Mouse (Mus musculus): Measurements from ENCODE around the gene Sec22a. TPM values are rescaled to one million over a fixed set of nuclear protein-coding genes. Genes with fewer than 3 reads are reported as not detected.

Sec22a gene
- total RNA-seq (2021) = 10 to 100 TPM; 14.2 to 18.6 TPM

DNA sequence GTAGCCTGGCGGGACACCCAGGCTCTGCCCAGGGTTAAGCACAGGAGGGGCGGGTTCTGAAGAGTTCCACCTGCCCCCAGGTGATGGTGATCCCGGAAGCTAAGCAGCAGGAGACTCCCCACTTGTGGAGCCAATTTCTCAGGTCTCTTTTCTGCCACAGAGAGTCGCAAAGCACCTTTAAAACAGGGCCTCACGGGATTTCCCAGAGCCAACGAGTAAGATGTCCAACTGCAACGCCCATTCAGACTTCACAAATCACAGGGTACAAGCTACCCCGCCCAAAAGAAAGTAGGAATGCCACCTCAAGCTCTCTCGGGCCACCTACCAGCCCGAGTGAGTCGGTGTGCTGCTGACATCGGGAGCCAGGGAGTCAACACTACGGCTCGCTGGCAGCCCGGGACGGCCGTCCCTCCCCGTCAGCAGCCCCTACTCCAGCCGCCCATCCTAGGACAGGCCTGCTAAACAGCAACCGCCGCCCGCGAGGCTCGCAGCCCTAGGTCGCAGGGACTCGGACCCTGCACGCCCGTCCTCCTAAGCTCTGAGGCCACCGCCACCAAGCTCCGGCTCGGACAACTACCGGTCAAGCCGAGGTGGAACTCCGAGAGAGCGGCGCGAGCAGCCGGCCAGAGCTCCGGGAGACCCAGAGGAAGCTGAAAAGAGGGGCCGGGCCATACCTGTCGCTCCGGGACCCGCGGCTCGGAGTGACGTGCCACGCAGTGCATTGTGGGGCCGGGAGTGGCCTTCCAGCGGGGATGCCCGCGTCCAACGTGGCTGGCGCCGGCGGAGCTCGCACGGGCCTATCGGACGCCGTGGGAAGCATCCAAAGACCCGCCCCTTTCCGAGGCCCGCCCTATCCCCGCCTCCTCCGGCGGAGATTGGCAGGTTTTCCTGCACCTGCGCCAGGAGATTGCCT is at the start of gene Sec22a:
Sec22a (minus strand) TSS at position 769 of the 913 bp plus-strand sequence.
- peak; percentile 93 to 96 for DNase-seq (ENCODE audit: low spot score in 2 of 2)
- intact Hi-C loops (cut with DNase I) = no loop called here

DNA sequence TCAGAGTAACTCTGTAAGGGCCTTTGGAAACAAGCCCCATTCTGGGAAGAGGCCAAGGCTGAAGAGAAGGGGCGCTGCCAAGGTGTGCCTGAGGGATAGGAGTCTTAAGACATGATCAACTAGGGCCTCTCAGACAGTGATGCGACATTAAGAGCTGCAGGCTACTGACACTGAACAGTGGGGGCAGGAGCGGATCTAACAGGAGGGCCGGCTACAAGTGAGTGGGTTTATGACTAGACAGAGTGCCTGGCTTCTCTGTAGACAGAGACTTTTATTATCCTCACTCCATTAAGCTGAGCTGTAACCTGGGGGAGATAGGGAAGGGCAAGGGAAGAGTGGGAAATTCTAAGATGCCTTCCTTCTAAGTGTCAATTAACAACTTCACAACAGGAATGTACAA is 43.0 kb upstream of the Sec22a start:
- intact Hi-C loops (cut with DNase I) = no loop called here
- DNase-seq (ENCODE audit: low spot score in 2 of 2) = no peak

DNA sequence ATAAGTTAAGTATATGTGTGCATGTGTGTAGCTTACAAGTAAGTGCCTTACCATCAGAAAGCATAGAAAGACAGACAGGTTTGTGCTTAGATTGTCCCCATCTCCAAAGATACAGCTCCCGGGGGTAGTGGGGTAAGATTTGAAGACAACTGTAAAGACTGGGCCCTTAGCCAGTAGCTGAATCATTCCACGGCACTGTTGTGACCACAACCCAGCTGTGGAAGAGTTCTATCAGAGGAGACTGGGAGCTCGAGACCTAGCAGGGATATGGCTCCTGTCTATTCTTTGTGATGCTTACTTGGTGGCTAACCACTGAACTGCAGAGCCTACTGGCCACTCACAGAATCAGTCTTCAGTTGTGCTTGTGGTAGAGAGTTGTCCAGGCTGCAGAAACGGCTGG is 42.4 kb upstream of the Sec22a start:
- intact Hi-C loops (cut with DNase I) = no loop called here
- no peak for DNase-seq (ENCODE audit: low spot score in 2 of 2)

DNA sequence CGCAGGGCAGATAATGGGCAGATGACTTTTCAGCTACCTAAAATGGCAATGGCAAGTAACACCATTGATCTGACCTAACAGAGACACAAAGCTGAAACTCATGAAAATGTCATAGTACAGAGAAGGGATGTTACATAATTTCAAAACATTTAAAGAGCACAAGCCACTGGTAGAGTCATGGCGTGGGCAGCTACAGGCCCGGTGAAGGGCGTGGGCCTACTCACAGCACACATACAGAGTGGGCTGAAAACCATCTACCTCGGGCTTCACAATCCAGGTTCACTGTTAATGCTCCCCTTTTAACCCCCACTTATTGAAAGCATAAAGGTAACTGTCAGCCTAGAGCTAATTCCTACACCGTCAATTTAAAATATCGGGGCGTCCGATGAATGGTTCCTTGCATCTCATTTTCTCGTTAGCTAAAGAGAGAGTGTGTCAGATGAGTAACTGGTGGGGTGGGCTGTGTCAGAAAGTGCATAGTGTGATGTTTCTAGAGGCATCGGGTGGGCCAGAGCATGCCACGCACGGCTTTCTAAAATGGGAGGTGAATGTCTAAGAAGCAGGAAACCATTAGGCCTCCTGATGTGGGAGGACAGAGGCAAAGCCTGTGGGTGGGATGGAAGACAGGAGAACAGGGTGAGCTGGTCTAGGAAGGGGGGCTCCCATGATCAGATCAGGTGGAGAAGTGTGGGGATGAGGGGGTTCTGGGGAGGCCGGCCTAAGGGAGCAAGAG is 41.8 kb upstream of the Sec22a start:
- intact Hi-C loops (cut with DNase I) = no loop called here
- DNase-seq (ENCODE audit: low spot score in 2 of 2) = no peak

DNA sequence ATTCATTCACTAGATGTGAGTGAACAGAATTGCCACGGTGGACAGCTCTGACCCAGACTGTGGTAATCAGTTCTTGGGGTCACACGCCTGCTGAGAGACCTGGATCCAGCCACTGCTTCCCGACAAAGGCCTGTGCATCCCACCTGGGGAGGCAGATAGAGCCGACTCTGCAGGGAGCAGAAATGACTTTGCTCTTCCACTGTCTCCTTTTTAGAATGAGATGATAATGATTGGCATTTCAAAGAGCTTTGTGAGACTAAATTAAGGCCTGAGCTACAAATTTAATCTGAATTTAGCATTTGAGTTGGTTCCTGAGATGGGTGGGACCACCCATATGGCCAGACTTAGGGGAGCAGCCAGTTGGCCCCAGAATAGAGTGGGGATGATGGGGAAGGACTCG is 41.1 kb upstream of the Sec22a start:
- intact Hi-C loops (cut with DNase I) = no loop called here
- DNase-seq (ENCODE audit: low spot score in 2 of 2) = no peak

DNA sequence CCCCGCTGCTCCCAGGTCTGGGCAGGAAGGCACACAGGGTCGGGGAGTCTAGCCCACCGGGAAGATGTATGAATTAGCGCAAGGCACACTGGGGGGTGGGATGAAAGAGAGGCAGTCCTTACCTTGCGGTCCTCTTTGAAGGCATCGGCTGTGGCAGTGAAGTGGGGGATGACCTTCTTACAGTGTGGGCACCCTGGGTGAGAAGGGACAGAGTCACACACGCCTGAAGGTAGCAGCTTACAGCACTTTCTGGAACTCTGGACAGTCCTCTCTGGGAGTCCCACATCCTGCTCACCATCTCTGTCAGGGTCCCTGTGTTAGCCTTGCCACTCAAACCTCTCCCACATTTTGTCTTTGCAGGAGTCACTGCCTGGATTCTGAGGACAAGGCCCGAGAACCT is 40.2 kb upstream of the Sec22a start:
- intact Hi-C loops (cut with DNase I) = no loop called here
- DNase-seq (ENCODE audit: low spot score in 2 of 2) = no peak

DNA sequence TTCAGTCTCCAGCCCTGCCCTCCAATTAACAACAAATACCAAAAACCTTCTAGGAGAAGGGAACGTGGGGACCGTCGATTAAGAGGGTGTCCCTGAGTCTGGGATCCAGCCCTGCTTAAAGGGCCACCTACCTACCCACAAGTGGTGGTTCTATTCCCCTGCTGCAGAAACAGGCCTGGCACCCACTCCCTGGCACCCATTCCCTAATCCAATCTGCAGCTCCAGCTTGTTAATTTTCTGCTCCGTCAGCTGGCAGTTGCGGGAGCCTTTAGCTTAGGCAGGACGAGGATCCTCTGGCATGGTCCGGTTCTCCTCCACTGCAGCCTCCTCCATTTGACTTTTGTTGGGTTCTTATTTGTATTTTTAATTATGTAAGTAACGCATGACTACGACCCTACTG is 39.6 kb upstream of the Sec22a start:
- DNase-seq (ENCODE audit: low spot score in 2 of 2) = no peak
- intact Hi-C loops (cut with DNase I) = no loop called here

DNA sequence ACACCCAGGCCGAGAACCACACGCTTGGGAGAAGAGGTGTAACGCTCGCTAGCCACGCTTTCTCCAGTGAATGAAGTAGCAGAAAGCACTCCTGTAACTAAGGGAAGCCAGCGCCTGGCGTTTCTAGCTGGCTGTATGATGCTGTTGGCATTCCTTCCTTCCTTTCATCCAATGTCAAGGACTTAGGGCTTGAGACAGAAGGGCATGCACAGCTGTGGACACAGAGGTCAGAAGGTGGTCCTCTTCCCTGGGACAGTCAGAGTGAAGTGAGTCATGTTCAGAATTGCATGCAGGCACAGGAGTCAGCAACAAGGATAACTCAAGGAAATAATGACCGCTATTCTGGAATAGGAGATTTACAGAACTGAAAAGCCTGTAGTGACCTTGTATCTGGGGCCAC is 29.1 kb upstream of the Sec22a start:
- intact Hi-C loops (cut with DNase I) = no loop called here
- DNase-seq (ENCODE audit: low spot score in 2 of 2) = no peak

DNA sequence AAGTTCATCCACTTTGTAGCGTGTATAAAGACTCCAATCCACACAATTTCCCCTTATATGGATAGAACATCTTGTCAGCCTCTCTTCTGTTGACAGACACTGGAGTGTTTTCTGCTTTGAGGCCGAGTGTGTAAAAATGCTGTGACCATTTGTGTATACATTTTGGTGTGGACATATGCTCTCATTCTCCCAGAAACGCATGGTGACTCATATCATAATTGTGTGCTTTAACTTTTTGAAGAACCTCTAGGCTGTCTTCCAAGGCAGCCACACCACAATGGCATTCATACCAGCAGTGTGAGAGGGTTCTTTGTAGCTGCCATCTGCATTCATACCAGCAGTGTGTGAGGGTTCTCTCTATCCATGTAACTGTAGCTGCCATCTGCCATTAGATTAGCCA is 21.9 kb upstream of the Sec22a start:
- no peak for DNase-seq (ENCODE audit: low spot score in 2 of 2)

DNA sequence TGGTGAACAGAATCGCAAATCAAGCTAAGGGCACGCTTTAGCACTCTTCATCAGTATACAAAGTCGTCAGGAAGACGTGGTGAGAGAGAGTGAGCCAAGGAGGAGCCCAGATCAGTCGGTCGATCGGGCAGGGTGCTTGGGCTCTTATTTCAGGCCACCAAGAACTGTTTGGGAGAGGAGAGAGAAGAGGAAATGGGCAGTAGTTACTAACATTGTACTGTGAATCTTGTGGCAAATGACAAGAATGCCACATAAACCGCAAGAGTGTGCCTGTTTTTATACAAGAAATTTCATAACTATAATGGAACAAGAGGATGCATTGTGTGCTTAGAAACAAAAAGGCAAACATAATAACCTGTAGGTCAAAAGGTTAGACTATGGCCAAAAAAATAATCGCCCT is 16.3 kb upstream of the Sec22a start:
- intact Hi-C loops (cut with DNase I) = no loop called here
- no peak for DNase-seq (ENCODE audit: low spot score in 2 of 2)

More for the DNA sequence above, 21.9 kb upstream of the Sec22a start:
- intact Hi-C loops (cut with DNase I) = no loop called here

DNA sequence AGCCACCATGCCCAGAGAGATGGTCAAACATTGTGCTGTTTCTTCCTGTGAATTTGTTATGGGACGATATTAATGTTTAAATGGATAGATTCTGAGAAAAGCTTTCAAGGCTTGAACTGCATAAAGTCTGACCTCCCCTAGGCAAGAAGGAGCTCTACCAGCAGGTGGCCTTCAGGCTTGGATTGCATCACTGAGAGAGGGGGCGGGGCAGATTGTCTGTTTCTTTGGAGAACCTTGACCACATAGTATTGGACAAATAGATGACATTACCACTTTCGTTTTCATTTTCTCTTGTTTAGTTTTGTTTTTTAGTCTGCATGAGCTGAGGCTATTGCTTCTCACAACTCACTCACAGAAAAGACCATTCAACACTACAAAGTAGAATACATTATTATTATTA is 15.6 kb upstream of the Sec22a start:
- intact Hi-C loops (cut with DNase I) = no loop called here
- no peak for DNase-seq (ENCODE audit: low spot score in 2 of 2)

DNA sequence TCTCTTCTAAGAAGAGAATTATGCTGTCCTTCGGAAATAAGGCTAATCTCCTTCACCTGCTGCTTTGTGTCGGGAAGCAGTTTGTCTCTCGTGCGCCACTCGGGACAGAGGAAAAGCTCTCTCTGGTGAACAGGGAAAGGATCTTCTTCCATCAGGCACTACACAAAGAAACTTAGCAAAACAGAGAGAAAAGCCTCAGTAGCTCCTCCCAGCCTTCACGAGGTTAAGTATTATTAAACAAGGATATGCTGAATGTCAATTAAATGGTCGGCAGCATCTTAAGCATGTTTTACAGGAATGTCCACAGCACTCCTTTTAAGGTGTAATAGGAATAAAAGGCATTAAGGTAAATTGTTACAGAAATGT is 328 bp upstream of the Sec22a start:
- no peak for DNase-seq (ENCODE audit: low spot score in 2 of 2)
- intact Hi-C loops (cut with DNase I) = no loop called here

DNA sequence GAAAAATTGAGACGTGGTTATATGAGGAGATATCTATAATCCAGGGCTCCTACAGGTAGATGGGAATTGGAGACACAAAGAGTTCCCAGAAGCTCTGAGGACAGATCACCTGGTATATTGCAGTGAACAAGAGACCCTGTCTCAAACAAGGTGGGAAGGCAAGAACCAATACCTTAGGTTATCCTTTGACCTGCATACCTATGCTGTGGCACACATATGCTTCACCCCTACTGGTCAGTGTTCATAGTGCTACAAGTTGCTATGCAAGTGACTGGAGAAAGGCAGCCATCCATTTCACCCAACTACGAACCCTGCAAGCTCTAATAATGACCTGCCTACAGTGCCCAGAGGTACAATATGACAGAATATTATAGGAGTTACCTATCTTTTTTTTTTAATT is 1.5 kb downstream of the Sec22a start:
- intact Hi-C loops (cut with DNase I) = no loop called here
- no peak for DNase-seq (ENCODE audit: low spot score in 2 of 2)

DNA sequence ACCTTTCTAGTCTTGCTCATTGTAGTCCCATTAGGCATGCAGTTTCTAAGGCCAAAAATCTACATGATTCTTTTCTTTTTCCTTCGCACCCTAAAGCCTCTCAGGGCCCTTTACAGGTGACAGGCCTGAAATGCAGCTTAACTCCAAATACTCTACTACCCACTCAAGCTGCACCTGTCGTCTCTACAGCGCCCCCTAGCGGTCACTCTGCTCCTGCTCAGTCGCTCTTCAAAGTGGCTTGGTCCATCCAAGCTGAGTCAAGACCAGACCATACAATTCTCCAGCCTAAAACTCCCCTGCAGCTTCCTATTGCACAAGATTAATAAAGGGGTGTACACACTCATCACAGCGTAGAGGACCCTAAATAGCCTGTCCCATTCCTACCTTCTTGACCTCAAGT is 3.1 kb downstream of the Sec22a start:
- peak in 1 of 2 experiments; percentile 13 for DNase-seq (ENCODE audit: low spot score in 2 of 2)
- intact Hi-C loops (cut with DNase I) = no loop called here

DNA sequence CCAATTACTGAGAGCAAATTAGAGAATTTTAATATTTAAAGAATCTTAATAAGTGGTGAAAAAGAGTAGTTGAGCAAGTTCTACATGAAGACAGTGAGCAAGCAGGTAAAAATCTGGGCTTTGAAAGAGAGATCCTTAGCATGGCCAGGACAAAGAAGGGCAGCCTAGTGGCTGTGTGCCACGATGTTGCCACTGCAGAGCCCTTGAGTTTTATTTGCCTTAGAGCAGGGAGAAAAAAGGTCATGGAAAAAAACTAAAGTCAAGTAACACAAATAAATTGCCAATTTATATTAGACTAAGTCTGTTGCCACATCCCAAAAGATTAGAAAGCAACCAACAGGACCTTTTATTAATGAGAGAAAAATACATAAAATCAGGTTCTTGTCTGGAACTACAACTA is 6.3 kb downstream of the Sec22a start:
- intact Hi-C loops (cut with DNase I) = no loop called here
- no peak for DNase-seq (ENCODE audit: low spot score in 2 of 2)

DNA sequence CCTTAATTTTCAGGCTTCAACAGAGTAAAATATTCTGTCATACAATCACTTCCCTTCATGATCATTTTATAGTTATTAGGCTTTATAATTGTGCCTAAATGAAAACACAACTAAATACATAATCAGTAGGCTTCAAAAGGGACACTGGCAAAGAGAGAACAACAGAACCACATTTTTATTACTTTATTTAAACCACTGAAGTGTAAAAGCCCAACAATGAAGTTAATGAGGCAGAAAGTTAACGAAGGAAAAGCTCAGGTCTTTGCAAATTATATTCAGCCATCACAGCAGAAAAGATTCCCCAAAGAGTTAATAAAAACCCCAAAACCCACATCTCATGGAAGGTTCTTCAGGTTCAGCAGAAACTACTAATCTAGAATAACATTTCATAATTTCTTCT is 33.3 kb downstream of the Sec22a start:
- DNase-seq (ENCODE audit: low spot score in 2 of 2) = no peak
- intact Hi-C loops (cut with DNase I) = no loop called here

DNA sequence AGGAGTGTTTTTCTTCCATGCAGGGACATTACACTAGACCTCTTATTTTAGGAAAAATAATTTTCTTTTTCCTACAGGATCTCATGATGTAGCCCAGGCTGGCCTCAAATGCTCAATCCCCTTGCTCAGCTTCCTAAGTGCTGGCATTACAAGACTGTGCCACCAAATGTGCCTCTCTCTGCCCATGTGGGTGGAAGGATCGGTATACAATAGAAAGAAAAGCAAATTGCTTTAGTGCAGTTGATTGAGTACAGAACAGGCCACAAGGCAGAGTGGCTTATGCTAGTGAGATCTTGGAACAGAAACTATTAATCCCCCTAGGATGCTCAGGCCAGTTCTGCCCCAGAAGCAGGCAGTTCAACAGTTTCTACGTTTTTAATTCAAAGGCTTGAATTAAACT is 43.9 kb downstream of the Sec22a start:
- intact Hi-C loops (cut with DNase I) = loop anchor here (5.0 to 10.0 kb wide), 2 partner anchors 313 to 495 kb away; no protein-coding TSS in a partner anchor
- no peak for DNase-seq (ENCODE audit: low spot score in 2 of 2)

DNA sequence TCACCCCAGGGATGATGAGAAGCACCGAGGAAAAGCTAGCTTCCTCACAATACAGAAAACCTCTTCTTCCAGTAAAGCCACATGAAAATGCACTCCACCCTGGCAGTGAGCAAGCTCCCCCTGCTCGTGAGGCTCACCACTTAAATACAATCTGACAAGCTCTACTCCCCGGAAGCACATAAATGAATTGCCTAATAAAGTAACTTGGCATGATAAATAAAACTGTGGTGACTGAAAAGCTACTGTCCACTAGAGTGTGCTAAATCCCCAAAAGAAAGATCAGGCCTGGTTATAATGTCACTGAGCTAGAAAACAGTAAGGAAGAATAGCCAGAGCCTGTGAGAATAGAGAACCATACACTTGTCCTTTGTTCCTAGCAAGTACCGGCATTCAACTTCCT is 44.4 kb downstream of the Sec22a start:
- DNase-seq (ENCODE audit: low spot score in 2 of 2) = no peak
- intact Hi-C loops (cut with DNase I) = loop anchor here (5.0 to 10.0 kb wide), 2 partner anchors 313 to 495 kb away; no protein-coding TSS in a partner anchor

DNA sequence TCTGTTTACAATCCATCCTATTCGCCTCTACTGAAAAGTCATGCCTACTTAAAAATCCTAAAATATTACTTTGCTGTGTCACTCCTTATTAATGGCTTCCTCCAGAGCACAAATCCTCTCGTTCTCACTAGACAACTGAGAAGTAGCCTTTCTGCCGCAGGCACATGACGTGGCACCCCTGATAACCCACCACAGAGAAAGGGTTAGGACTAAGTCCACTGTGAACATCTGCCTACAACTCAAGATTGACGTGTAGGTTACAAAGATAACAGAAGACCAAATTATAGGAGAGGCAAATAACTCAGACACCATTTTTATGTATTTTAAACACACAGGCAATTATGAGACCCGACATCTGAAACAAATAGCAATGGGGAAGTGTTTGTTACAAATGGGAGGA is 45.3 kb downstream of the Sec22a start:
- DNase-seq (ENCODE audit: low spot score in 2 of 2) = no peak
- intact Hi-C loops (cut with DNase I) = loop anchor here (5.0 to 10.0 kb wide), 2 partner anchors 314 to 496 kb away; no protein-coding TSS in a partner anchor

DNA sequence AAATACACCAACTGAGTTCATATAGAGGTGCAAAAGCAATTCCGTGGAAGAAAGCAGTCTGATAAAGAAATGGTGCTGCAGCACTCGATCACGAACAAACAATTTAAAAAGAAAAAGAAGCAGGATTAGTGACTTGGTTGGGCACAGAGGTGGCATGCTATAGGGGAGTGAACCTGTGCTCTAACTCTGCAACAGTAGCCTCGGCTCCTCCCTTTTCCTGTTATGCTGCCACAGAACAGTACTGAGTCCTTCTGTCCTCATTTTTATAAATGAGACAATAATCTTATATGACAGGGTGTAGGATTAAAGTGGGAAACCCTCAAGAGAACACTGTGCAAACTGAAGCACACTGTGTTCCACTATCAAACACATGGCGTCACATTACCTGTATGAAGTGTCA is 46.3 kb downstream of the Sec22a start:
- no peak for DNase-seq (ENCODE audit: low spot score in 2 of 2)
- intact Hi-C loops (cut with DNase I) = loop anchor here (5.0 to 10.0 kb wide), 2 partner anchors 315 to 497 kb away; no protein-coding TSS in a partner anchor

DNA sequence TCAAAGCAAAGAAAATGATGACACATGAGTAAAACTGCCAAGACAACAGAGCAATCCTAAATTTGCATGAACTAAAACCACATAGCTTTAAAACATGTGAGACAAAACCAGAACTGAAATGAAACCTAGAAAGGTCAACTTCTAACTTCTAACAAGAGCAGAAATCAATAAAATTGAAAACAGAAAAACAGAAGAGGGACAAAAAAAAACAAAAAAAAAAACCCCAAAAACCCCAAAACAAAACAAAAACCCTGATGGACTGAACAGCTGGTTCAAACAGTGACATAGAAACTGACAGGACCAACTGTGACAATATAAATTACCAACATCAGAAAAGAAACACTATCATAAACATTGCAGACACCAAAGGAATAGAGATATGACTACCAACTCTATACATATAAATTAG is 46.9 kb downstream of the Sec22a start:
- intact Hi-C loops (cut with DNase I) = loop anchor here (5.0 to 10.0 kb wide), 2 partner anchors 315 to 498 kb away; no protein-coding TSS in a partner anchor
- no peak for DNase-seq (ENCODE audit: low spot score in 2 of 2)

Data from left cerebral cortex, postnatal 36 days (tissue).